Mouse (Mus musculus) left cerebral cortex, postnatal 25 days (tissue): ENCODE results near the gene Sgcg. TPM values are rescaled to one million over a fixed set of nuclear protein-coding genes. Genes with fewer than 3 reads are reported as not detected.

Source experiments
- DNase-seq, 2 experiments: peaks; one replicate each; pipeline ENCODE4 v3.0.0; 2022; ENCODE audit warnings: low spot score in 2 of 2, mixed read lengths in 1 of 2
- intact Hi-C: fragments of 180-260 bp; cut with DNase I; formaldehyde crosslinking; loops from one replicate; pipeline ENCODE4 v1.15.1; 2025
- total RNA-seq, 2 experiments: library from RNA; stranded (reverse); gene quantifications; 2 replicates each; pipeline ENCODE4 v1.2.3; 2021

Gene Sgcg
- total RNA-seq, 2 experiments from 2014 or later = not detected

DNA sequence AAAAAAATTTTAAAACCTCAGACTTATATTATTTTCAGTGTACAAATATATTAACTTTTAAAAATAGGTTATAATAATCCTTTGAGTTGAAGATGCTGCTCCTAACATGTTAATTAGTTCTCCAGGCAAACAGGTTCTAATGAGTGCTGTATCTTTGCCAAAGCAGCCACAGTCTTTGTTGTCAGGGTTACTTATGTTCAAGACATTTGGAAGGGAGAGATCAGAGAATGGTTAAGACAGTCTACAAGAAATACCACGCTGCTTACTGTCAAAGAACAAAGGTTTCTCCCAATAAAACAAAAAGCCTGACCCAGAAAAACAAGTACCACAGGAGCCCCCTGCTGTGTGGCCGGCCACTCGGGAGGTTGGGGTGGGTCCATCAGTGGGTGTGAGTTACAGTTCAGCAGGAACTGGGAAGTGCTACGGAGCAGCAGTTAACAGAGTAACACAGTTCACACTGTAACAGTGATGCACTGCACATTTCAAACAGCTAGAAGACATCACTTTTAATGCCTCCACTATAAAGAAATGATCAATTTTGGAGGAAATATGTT, 21.1 kb downstream of the Sgcg start:
- intact Hi-C loops = no loop called here
- DNase-seq = no peak

- intact Hi-C loops = no loop called here
Measured at GRCm38 (mm10) chr14:61235846-61236474, 22.3 kb downstream of the Sgcg start.

GRCm38 (mm10) chr14:61232016-61232568, 26.2 kb downstream of the Sgcg start:
- intact Hi-C loops = no loop called here
- peak in 1 of 2 experiments; percentile 47 for DNase-seq

More at GRCm38 (mm10) chr14:61235846-61236474, 22.3 kb downstream of the Sgcg start:
- DNase-seq = no peak

- DNase-seq = no peak
- intact Hi-C loops = no loop called here
Measured at GRCm38 (mm10) chr14:61230179-61230578, 28.1 kb downstream of the Sgcg start.

DNA sequence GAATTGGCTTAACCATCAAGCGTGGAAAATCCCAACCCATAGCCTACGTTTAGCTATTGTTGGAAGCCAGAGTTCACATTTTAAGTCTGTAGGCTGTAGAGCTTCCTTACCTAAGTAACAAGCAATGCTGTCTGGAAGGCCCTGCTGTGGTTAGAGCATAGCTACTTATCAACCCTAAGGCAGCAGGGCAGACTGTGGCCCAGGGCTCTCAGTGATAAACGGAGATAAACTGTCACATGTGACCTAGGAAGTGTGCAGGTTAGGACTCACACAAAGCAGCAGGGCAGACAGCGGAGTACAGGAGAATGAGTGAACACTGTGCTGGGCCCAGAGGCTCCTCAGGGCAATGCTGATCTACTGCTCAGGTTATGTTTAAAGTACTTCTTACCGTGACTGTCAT, 28.5 kb downstream of the Sgcg start:
- intact Hi-C loops = no loop called here
- no peak for DNase-seq

- intact Hi-C loops = no loop called here
- DNase-seq = no peak
Measured at GRCm38 (mm10) chr14:61226151-61226550, 32.1 kb downstream of the Sgcg start.

- intact Hi-C loops = no loop called here
- no peak for DNase-seq
Measured at GRCm38 (mm10) chr14:61224387-61225077, 33.8 kb downstream of the Sgcg start.

GRCm38 (mm10) chr14:61223740-61224139, 34.5 kb downstream of the Sgcg start:
- intact Hi-C loops = no loop called here
- peak in 1 of 2 experiments; percentile 21 for DNase-seq

DNA sequence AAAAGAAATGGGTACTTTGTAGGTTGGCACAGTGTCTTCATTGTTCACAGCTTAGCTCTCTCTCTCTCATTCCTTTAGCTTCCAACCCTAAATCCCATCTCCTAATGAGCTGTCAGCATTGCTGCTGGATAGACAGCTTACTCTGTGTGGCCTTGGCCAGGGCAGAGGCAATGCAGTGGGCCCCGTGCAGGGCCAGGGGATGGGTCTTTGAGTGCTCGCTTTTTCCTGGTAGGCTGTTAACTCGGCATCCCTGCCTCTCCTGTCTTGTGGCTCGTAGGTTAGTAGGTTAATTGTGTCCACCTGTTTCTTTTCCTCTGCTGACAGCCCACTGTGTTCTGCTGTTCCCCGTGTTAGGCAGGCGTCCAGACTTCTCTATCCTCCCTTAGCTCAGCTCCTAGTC, 35.8 kb downstream of the Sgcg start:
- DNase-seq = no peak

GRCm38 (mm10) chr14:61221166-61221565, 37.1 kb downstream of the Sgcg start:
- intact Hi-C loops = no loop called here
- DNase-seq = no peak

More for the DNA sequence above, 35.8 kb downstream of the Sgcg start:
- intact Hi-C loops = no loop called here

DNA sequence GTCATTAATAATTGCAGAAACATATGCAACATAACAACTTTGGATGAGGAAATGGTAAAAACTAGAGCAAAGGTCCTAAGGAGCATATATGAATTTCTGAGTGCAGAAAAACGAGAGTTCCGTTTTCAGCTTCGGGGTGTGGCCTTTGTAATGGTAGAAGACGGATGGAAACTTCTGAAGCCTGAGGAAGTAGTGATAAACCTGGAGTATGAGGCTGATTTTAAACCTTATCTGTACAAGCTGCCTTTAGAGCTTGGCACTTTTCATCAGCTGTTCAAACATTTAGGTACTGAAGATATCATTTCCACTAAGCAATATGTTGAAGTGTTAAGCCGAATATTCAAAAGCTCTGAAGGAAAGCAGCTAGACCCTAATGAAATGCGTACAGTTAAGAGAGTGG, 46.5 kb downstream of the Sgcg start:
- DNase-seq = no peak
- intact Hi-C loops = no loop called here

DNA sequence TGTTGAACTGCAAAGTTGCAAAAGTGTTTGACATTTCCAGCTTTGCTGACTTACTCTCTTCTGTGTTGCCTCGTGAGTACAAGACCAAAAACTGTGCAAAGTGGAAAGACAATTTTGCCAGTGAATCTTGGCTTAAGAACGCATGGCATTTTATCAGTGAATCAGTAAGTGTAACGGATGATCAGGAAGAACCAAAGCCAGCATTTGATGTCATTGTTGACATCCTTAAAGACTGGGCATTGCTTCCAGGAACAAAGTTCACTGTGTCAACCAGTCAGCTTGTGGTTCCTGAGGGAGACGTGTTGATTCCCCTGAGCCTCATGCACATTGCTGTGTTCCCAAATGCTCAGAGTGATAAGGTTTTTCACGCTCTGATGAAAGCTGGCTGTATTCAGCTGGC, 48.2 kb downstream of the Sgcg start:
- intact Hi-C loops = no loop called here
- DNase-seq = no peak

- DNase-seq = no peak
- intact Hi-C loops = no loop called here
Measured at GRCm38 (mm10) chr14:61194416-61194815, 63.9 kb downstream of the Sgcg start.

DNA sequence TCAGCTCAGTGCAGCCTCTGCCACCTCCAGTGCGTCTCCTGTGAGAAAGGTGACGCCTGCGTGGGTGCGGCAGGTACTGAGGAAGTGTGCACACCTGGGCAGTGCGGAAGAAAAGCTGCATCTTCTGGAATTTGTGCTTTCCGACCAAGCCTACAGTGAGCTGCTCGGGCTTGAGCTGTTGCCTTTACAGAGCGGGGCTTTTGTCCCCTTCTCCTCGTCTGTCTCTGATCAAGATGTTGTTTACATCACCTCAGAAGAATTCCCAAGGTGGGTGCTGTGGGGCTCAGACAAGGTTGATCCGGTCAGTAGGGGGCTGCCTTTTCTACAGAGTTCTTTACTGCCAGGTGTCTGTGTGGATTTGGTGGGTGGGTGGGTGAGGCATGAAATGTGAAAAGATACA, 66.0 kb downstream of the Sgcg start:
- intact Hi-C loops = no loop called here
- DNase-seq = no peak

GRCm38 (mm10) chr14:61191904-61192303, 66.4 kb downstream of the Sgcg start:
- intact Hi-C loops = no loop called here
- DNase-seq = no peak

- peak in 1 of 2 experiments; percentile 61 for DNase-seq
- intact Hi-C loops = no loop called here
Measured at GRCm38 (mm10) chr14:61173229-61173628, 85.1 kb downstream of the Sgcg start.

DNA sequence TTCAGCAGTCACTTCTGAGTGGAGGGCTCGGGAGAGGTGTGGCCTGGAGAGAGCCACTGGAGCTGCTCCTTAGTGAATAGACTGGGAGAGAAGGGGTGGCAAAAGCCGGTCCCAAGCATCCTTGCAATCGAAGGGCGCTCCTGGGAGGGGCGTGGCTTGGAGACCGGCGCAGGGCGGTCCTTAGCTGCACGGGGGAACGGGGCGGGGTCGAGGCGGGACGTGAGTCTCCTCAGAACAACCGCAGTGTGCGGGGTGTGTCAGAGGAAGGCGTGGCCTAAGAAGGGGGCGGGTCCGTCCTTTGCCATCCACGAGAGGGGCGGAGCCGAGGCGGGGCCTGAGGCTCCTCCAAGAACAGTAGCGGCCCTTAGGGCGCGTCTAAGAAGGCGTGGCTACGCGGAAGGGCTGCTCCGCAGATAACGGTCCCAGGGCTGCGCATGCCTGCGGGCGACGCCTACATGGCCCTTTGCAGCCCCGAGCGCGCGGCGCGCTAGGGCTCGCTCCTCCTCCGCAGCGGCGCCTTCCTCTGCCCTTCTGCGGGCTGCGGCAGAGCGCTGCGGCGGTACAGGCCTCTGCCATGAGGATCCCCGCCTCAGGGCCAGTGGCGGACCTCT, 85.6 kb downstream of the Sgcg start:
- peak; percentile 98 to 100 for DNase-seq
- intact Hi-C loops = no loop called here

- DNase-seq = no peak
- intact Hi-C loops = no loop called here
Measured at GRCm38 (mm10) chr14:61171261-61171970, 86.9 kb downstream of the Sgcg start.
